Mouse (Mus musculus) 3T3-L1 (cell line): ENCODE data around the gene Rubcn.

Source experiments
- DNase-seq: peaks from one replicate; pipeline ENCODE4 v3.0.0-alpha.2; 2015; ENCODE audit warnings: low read depth, low spot score

Rubcn gene

DNA sequence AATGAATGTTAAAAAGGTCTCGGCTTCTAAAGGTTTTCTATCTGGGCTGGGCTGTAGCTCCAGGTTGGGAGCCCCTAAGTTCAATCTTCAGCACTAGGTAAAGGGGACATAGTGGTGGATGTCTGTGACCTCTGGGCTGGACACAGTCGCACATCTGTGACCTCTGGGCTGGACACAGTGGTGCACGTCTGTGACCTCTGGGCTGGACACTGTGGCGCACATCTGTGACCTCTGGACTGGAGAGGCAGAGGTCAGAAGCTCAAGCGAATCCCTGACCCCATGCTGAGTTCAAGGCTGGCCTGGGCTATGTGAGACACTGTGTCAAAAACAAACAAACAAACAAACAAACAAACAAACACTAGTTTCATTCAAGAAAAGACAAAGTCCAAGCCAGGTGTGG is 7.3 kb downstream of the Rubcn start:
- DNase-seq, result no peak

DNA sequence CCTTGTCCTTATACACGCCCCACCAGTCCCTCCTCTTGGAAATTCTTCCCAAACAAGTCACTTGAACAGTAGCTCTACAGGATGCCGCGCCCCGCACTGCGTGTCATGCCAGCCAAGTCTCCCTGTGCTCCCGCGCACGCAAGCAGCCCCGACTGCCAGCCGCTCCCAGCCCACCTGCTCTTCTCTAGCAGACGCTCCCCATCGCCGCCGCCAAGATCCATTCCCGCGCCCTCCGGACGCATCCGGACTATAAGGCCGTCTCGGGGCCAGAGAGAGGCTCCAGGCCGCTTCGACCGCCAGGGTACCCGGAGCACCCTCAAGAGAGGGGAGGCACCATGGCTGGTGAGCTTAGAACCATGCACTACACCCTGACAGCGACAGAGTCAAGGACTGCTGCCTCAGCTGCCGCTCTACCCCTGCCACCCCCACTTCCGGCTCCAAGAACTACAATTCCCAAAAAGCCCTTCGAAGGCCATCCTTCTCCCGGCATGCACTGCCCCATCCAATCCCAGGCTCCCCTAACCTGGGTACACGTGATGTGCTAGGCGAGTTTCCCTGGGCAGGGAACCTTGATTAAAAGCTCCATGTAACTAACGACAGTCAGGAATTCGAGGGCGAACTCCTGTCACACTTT is 9.5 kb downstream of the Rubcn start:
- peak; percentile 97 for DNase-seq

DNA sequence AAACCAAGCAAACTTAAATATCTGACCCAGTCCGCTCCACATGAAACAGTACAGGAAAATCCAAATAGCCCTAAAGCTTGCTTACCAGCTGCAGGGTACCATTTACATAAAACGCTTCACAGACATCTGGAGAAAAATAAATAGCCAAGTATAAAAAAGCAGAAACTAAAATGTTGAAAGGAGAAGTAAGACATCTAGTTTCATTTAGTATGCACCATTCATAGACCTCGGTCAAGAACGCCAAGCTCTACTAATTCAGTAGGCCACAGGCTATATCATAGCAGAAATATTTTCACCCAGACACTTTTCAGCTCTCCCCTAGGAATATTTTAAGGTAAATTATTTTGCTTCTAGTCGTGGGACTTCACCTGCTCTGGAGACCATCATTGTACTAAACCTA is 10.9 kb downstream of the Rubcn start:
- DNase-seq, result no peak

DNA sequence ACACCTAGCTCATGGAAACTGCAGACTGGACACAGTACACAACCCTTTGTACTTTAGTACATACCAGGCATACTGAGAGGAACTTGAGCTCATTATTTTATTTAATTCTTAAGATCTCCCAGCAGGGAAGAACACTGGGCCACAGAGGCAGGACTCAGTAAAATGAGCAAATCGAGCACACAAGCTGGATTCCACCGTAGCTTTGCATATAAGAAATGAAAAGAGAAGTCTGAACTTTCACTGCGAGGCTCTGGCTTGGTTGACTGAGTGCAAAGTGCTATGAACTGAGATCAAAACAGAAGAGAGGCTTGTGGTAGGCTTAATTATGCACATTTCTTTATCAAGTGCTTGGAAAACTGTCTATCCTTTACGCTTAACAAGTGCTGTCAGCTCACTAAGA is 12.2 kb downstream of the Rubcn start:
- no peak for DNase-seq

DNA sequence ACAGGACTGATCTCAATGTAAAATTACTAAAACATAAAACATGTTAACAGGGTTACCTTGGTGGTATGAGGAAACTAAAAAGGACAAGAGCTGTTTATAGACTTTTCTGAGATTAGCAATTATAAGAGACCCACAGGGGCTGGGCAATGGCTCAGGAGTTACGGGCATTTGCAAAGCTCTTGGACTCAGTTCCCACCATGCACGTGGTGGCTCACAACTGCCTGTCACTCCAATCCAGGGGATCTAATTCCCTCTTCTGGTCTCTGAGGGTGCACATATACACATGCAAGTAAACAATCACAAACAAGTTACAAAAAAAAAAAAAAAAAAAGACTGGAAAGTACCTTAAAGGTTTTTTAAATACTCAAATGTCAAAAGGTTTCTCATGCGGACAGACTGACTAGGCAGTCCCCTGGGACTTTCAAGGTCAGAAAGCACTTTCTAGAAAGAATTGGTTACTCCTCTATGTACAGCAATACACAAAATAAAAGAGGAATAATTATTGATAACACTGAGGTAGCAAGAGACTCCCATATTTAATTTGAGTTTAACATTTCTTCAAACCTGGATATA is 15.7 kb downstream of the Rubcn start:
- no peak for DNase-seq

DNA sequence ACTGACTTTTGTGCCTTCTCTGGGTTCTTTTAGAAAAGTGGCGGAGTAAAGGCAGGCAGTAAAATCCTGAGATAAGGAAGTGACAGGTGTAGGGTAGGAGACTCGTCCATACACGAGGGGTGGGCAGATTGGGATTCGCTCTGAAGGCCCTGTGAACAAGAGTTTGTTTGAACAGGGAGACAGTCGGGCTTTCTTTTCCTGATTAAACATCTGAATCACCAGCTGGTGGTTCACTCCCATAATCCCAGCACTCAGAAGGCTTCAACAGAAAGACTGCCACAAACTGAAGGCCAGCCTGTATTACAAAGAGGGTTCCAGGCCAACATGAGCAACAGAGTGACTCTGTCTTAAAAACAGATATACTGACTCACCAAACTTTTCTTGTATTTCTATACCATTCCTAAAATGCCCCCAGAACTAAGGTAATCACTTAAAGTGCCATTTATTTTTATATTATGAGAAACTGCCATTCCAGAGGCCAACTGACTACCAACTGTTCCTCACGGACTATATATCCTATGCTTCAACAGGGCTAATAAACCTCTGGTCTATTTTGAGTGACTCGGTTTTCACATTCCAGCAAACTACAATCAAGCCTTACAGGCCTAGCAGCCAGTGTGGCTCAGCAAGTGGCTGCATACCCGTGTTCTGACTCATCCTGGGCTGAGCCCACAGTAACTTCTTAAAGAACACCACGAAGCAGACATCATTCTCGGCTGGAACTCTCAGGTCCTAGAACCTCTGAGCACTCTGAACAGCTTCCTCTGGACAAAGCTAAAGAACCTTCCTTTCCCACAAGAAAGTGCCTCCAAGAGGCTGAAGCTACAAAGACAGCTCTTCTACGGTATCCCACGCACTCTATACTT is 18.6 kb downstream of the Rubcn start:
- DNase-seq, result peak; percentile 99

DNA sequence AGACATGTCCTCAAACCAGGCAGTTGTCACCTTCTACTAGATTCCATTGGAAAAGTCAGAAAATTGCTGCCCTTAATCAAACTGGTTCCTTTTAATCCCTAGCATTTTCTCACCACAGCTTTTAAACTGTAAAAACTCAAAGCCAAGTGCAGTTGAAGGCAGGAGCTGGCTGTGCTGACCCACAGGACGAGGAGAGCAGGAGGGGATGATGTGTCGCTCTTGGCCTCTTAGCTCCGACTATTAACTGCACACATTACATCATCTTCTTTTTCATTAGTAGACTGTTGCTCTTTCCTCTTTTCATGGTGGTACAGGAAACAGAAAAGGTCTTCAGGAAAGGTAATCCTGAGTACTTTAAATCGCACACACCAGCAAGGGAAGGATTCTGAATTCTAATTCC is 19.2 kb downstream of the Rubcn start:
- peak; percentile 67 for DNase-seq

DNA sequence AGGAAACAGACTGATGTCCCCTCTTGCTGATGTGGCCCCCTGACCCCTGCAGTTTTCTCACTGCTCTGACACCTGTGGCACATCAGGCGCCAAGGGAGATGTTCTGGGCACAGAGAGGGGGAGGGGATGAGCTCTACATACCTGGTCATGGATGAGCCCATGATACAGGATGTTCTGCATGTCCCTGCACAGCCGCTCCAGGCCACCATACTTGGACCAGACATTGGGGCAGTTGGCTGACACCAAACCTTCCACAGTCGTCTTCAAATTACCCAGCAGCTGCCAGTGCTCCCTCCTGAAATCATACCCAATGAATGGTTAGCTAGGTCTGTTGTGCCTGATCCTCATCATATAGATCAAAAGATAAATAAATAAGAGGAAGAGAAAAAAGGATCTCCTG is 20.8 kb downstream of the Rubcn start:
- DNase-seq, result no peak

DNA sequence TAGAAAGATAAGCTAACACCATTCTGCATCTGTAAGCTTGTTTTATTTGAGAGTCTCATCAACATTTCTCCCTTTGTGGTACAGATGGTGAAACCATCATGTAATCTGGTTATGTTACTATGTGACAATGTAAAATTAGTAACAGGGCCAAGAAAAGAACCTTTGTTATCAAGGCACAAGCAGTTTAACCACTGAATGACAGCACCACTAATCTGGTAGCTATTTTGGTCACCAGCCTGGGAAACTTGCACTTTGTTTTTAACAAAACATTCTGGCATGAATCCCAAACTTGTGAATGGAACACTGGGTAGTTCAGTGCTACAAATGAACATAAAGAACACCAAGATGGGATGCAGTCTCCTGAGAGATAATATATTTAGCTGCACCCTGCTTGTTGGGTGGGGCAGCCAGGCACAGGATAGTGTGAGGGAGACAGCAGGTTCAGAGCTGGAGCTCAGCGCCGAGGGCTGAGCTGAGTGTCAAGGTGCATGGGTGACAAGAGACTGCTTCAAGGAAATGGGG is 23.5 kb downstream of the Rubcn start:
- DNase-seq, result peak; percentile 75

DNA sequence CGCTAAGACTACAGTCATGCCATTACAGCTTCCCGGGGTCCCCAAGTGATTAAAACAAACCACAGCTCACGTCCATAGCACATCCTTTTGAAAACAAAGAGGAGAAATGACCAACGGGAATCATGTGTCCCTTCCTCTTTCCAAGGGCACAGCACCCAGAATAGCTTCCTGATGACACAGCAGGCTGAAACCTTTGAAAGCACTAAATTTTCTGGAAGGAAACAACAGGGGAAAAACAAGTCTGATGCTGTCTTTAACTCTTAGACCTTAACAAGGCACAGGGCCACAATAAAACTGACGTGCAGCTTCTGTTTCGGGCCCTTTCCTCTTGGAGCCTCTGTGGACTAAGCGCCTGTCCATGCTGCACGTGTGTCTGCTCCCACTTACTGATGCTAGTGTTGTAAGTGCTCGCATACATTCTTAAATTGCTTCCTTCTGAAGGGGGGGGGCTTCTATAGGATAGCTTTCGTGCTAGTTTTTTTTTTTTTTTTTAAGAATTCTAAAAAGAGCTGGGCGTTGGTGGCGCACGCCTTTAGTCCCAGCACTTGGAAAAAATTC is 24.0 kb downstream of the Rubcn start:
- peak; percentile 34 for DNase-seq

DNA sequence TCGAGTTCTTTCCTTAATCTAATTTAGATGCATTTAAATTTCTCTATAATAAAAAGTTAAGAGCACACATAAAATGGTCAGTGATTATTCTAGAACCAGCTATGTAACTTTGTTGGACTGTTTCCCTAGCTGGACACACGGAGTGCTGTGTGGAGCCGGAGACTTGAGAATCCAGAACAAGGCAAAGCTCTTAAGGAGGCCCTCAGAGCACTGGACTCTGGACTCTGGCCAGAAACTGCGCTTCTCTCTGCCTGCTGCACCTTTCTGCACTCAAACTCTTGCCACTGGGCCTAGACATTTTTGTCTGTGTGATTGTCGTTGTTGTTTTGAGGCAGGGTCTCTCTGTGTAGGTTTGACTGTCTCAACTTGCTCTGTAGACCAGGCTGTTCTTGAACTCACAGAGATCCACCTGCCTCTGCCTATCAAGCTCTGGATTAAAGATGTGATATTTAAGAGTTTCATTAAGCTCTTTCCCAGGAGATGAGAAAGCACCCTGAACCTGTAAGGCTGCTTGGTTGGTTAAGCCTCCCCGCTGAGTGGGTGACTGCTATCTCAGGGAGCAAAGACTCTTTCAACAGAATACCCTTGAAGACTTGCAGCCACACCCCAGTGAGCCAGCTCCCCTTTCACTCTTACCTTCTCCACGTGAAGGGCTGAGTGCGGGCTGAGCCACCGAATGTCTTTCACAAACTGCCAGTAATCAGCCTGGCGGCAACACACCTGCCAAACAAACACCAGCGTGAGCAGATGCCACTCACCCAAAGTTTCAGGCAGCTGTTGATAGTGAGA is 28.3 kb downstream of the Rubcn start:
- DNase-seq, result no peak

DNA sequence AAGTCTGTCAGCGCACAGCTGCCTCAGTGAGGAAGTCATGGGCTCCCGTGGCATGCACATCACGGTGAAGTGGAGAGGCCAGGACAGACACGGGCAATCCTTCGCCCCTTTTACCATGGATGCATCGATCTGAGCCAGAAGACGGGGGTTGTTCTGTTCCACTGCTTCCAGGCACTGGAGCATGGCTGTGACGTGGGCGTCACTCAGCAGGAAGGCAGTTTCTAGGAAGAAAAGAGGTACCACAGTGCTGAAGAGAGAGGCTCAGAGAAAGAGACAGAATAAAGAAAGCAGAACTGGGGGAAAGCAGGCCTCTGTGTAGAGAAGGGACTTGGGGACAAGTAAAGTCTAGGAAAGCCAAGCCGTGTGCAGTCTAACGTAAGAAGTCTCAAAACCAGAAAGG is 30.5 kb downstream of the Rubcn start:
- no peak for DNase-seq

DNA sequence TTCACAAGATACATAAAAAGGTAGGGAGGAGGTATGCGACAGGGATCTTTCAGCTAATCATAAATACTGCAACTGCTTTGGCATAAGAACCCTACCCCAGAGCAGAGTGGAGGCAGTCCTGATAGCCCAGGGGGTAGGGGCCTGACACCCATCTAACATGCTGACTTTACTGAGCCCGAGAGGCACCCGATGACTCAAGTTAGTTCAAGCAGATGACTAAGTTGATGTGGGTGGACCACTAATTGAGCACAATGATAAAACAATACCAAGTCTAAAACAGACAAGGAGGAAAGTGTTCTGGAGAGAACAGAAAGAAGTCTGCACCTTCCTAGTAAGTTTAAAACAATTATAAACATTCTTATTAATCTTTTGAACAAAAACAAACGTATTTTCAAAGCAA is 46.1 kb downstream of the Rubcn start:
- DNase-seq, result peak; percentile 63

DNA sequence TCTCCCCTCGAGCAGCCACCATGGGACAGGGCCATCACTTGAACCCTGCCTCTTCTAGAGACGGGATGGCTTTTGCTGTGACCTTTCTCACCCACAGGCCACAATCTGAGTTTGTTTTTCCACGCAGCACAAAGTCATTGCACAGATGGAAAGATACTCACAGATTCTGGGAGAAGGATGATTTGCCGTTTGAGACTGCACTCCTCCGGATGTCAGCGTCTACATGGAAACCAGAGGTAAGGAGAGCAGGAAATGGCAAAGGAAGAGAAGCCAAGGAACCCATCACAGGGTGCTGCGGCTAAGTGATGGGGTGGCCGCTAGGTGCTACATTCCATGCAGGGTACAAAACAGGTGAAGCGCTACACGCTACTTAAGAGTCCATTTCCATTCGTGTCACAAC is 48.5 kb downstream of the Rubcn start:
- DNase-seq, result no peak

DNA sequence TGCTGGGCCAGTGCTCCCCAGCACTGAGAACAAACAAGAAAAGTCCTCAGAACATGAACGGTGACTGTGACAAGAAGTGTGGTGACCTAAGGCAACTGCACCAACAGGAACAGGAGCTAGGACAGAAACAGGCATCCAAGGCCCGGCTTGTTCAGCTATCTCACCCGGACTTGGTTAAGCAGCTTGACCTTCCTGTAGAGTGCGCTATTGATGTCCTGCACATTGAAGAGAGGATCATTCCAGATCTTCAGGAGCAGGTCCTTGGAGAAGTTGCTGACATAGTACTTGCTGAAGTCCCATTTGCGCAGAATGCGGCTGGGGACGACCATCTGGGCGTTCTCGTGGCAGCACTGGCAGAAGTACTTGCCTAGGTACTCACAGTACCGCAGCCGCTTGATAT is 51.0 kb downstream of the Rubcn start:
- DNase-seq, result no peak

DNA sequence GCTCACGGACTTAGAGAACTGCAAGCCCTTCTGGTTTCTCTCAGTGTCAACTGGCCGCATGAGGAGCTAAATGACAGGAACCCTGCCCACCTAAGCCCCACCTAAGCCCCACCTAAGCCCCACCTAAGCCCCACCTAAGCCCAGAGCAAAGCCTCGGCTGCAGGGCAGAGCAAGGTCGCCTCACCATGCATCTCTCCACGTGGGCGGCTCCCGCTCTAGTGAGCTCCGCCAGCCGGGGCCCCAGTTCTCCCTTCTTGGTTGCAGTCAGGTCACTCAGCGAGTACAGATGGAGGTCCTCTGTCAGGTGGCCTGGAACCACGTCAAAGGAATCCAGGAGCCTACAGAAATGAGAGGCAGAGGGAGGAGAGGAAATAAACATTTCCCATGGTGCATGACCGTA is 52.2 kb downstream of the Rubcn start:
- no peak for DNase-seq

DNA sequence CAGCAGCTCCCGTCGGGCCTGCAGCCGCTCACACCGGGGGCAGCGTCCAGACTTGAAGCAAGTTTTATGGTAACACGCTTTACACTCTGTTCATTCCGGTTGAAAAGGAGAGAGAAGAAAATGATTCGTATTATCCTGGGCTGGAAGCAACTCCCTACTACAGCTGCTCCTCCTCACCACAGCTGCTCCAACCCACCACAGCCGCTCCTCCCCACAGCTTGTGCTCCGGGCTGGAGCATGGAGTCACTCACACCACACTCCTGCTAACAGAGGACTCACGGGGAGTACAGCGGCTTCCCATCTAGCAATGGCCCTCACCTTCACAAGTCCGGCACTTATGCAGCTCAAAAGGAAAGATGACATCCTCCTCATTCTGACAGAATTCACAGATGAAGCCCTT is 53.5 kb downstream of the Rubcn start:
- DNase-seq, result no peak

DNA sequence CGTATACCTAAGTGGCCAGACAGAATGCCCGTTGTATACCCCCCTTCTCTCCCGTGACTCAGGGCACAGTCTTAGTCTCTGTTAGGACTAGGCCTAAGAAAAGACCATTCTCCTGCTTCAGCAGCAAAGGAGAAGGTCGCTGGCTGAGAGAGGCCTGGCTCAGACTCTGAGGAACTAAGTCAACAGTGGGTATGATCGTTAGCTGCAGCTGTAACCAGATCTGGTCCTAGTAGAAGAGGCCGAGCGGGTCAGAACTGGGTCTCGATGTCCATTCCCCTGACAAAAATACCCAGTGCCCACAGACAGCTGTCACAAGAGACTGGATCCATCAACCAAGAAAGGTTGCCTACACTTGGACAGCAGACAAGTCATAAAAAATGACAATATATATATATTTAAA is 54.1 kb downstream of the Rubcn start:
- no peak for DNase-seq

DNA sequence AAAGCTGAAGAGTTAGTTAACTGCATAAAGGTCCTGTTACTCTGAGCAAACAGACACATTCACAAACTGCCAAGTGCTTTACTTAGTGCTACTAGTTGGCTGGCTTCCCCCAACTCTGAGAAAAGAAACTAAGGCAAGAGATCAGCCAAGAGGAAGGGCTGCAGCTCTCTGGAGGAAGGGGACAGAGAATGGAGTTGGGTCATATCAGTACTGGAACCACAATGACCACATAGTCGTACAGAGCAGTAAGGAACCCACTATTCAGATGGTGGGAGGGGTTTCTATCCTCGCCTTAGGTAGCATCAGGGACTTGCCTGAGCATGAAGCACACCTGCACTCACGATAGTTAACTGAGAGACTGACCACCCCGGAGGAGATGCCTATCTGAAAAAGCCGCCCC is 54.7 kb downstream of the Rubcn start:
- DNase-seq, result no peak

DNA sequence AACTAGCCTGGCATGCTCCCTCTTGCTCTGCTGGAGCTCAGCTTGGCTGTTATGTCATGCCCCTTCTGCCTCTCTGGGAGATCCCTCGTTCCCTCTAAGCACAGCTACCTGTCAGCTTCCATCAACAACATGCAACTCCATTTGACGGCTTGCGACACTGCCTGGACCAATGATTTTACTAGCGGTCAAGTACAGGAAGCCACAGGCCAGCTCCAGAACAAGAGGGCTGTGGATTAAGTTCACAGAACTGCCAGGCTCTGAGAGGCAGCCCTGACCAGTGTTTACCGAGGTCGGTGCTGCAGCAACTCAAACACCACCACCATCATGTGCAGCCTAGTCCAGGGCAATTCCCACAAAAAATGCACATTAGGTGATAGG is 55.1 kb downstream of the Rubcn start:
- DNase-seq, result no peak

DNA sequence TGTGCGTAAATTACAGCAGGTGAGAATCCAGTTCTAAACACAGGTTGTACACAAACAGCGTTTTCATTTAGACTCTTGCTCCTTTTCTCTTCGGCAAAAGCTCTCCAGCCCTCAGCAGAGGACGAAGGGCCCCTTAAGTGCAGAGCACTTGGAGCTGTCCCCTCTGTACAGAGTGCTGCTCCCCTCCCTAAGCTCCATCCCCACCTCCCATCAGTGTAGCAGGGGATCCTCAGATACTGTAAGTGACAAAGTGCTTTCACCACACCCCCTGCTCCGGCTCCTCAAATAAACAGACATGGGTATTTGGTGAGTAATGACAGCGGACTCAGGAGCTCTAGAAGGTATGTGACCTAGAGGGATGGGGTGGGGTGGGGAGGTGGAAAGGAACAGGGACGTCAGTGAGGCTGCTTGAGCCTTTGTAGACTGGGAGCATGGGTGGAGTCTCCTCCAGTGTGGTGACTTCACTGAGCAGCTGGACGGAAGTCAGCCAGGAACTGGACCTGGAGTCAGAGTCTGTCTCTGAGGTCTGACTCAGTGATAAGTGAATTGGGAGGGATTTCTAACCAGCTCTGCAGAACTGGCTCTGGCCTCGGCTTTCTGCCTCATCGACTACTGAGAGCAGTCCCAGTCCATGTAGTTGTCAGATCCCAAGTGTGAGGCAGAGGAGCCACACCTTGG is 55.7 kb downstream of the Rubcn start:
- DNase-seq, result peak; percentile 79
